Mouse (Mus musculus) embryonic facial prominence, embryonic 15.5 days (tissue): Measurements from ENCODE around the gene 1700061G19Rik. TPM values are rescaled to one million over a fixed set of nuclear protein-coding genes. Genes with fewer than 3 reads are reported as not detected.
"Not testable (repeated sequence)": the region's sequence is repeated elsewhere in the genome, so short reads cannot be mapped to it uniquely, and the experiment has no call there.

Experiments used
- ATAC-seq: fragments of 200-750 bp; cut with Nextera tagmentation; 2 replicates; pipeline ENCODE4 v1.8.0; 2017; ENCODE audit warnings: low read depth, moderate TSS enrichment; ENCODE audit not compliant: insufficient number of reproducible peaks, low FRiP score, low TSS enrichment
- H3K27ac ChIP-seq: fragments of 300-500 bp; sonication (generic); replicated peaks from 2 replicates; pipeline ENCODE4 v1.5.1; 2015; ENCODE audit warnings: mild to moderate bottlenecking, inconsistent platforms
- H3K27me3 ChIP-seq: fragments of 300-500 bp; sonication (generic); 2 replicates; pipeline ENCODE4 v1.6.1; 2015; ENCODE audit warnings: inconsistent platforms
- H3K36me3 ChIP-seq: fragments of 300-500 bp; sonication (generic); 2 replicates; pipeline ENCODE4 v1.6.1; 2015; ENCODE audit warnings: mild to moderate bottlenecking, inconsistent platforms
- H3K4me1 ChIP-seq: fragments of 300-500 bp; sonication (generic); 2 replicates; pipeline ENCODE4 v1.6.1; 2015; ENCODE audit warnings: inconsistent platforms
- H3K4me2 ChIP-seq: fragments of 300-500 bp; sonication (generic); replicated peaks from 2 replicates; pipeline ENCODE4 v1.6.1; 2015; ENCODE audit warnings: mild to moderate bottlenecking, inconsistent platforms
- H3K4me3 ChIP-seq: fragments of 300-500 bp; sonication (generic); replicated peaks from 2 replicates; pipeline ENCODE4 v1.5.1; 2015; ENCODE audit warnings: mild to moderate bottlenecking, inconsistent platforms
- H3K9ac ChIP-seq: fragments of 300-500 bp; sonication (generic); 2 replicates; pipeline ENCODE4 v1.6.1; 2015; ENCODE audit warnings: inconsistent platforms
- H3K9me3 ChIP-seq: fragments of 300-500 bp; sonication (generic); replicated peaks from 2 replicates; pipeline ENCODE4 v1.6.1; 2016; ENCODE audit warnings: inconsistent platforms
- WGBS: fragments of 180-500 bp; shearing (Covaris S2); methylation state at CpG from one replicate; pipeline ENCODE4 v1.1.7; 2015; 5-methylcytosine and 5-hydroxymethylcytosine counted together
- polyA plus RNA-seq: library from polyadenylated mRNA; unstranded; fragments of >200 nt; fragmentation: Nextera tagmentation; extraction: Ambion mirVana; gene quantifications from 2 replicates; pipeline ENCODE4 v1.2.1, GENCODE M21; 2015

Gene 1700061G19Rik
- polyA plus RNA-seq, 1 experiment from 2014 or later, result 0.27 TPM

- H3K9ac ChIP-seq, result no peak overlapping the region
- no peaks in the 10 kb centered on the region for H3K9me3 ChIP-seq
- ATAC-seq, result peak; percentile 40; the same call in 1 of the 2 replicates
- no peak overlapping the region for H3K27ac ChIP-seq
- H3K4me2 ChIP-seq, result no peak overlapping the region
- H3K4me1 ChIP-seq, result no peaks in the 10 kb centered on the region
- WGBS, result 77% methylated on average over 7 of the region's 7 CpGs
- H3K36me3 ChIP-seq, result peaks cover 92% of the 10 kb centered on the region
- no peak overlapping the region for H3K4me3 ChIP-seq
- no peaks in the 10 kb centered on the region for H3K27me3 ChIP-seq
These were observed 22.4 kb downstream of the 1700061G19Rik start for GRCm38 (mm10) chr17:56897630-56898195.

- 81% methylated on average over 5 of the region's 5 CpGs for WGBS
These were observed 27.4 kb downstream of the 1700061G19Rik start for GRCm38 (mm10) chr17:56902698-56903097.

GRCm38 (mm10) chr17:56906166-56906565 is 30.9 kb downstream of the 1700061G19Rik start:
- peaks cover 6% of the 10 kb centered on the region; the same call in 1 of the 2 replicates for H3K4me1 ChIP-seq
- no peak overlapping the region for H3K27ac ChIP-seq
- H3K36me3 ChIP-seq, result peaks cover 74% of the 10 kb centered on the region
- no peak for ATAC-seq
- no peak overlapping the region for H3K9ac ChIP-seq
- H3K4me3 ChIP-seq, result no peak overlapping the region
- no peaks in the 10 kb centered on the region for H3K27me3 ChIP-seq
- no peaks in the 10 kb centered on the region for H3K9me3 ChIP-seq
- no peak overlapping the region for H3K4me2 ChIP-seq
- WGBS, result 85% methylated on average over 3 of the region's 3 CpGs

More at GRCm38 (mm10) chr17:56902698-56903097, 27.4 kb downstream of the 1700061G19Rik start:
- Histone ChIP-seq H3K4me1 (0 out of 2 replicates have a peak, but pooled peaks cover under 1% of the 10 kb centered on the region), H3K9ac (no peak overlapping the region), H3K27ac (no peak overlapping the region), H3K9me3 (no peaks in the 10 kb centered on the region), H3K4me3 (no peak overlapping the region), H3K27me3 (no peaks in the 10 kb centered on the region), H3K36me3 (peaks cover 76% of the 10 kb centered on the region), H3K4me2 (no peak overlapping the region)
- no peak for ATAC-seq

- Histone ChIP-seq H3K4me3 (no peak overlapping the region), H3K27ac (peak overlapping the region; percentile 44; the same call in 1 of the 2 replicates), H3K9ac (no peak overlapping the region), H3K4me2 (no peak overlapping the region), H3K36me3 (peaks cover 65% of the 10 kb centered on the region), H3K4me1 (peaks cover 6% of the 10 kb centered on the region; the same call in 1 of the 2 replicates), H3K27me3 (no peaks in the 10 kb centered on the region), H3K9me3 (no peaks in the 10 kb centered on the region)
- 70% methylated on average over 5 of the region's 5 CpGs for WGBS
- ATAC-seq, result 0 out of 2 replicates have a peak, but pooled peaks have one; percentile 39
These were observed 31.8 kb downstream of the 1700061G19Rik start for GRCm38 (mm10) chr17:56907096-56907495.

GRCm38 (mm10) chr17:56907887-56908286 is 32.6 kb downstream of the 1700061G19Rik start:
- peaks cover 60% of the 10 kb centered on the region for H3K36me3 ChIP-seq
- WGBS, result 64% methylated on average over 9 of the region's 9 CpGs
- no peak for ATAC-seq

GRCm38 (mm10) chr17:56909764-56910163 is 34.5 kb downstream of the 1700061G19Rik start:
- not testable (repeated sequence) for H3K4me1 ChIP-seq, H3K27me3 ChIP-seq, H3K27ac ChIP-seq, H3K4me3 ChIP-seq, H3K9ac ChIP-seq, H3K9me3 ChIP-seq, H3K4me2 ChIP-seq, ATAC-seq
- WGBS, result 85% methylated on average over 2 of the region's 2 CpGs
- H3K36me3 ChIP-seq, result peaks cover 59% of the 10 kb centered on the region

More at GRCm38 (mm10) chr17:56907887-56908286, 32.6 kb downstream of the 1700061G19Rik start:
- Histone ChIP-seq H3K4me2 (no peak overlapping the region), H3K4me3 (no peak overlapping the region), H3K4me1 (peaks cover 6% of the 10 kb centered on the region; the same call in 1 of the 2 replicates), H3K9me3 (no peaks in the 10 kb centered on the region), H3K27ac (0 out of 2 replicates have a peak overlapping the region, but pooled peaks have one; percentile 44), H3K9ac (no peak overlapping the region), H3K27me3 (no peaks in the 10 kb centered on the region)

- H3K9ac ChIP-seq, result no peak overlapping the region
- no peak overlapping the region for H3K4me2 ChIP-seq
- H3K36me3 ChIP-seq, result peaks cover 71% of the 10 kb centered on the region
- no peaks in the 10 kb centered on the region for H3K27me3 ChIP-seq
- H3K4me3 ChIP-seq, result no peak overlapping the region
- peaks cover 2% of the 10 kb centered on the region; the same call in 1 of the 2 replicates for H3K4me1 ChIP-seq
- H3K27ac ChIP-seq, result no peak overlapping the region
- no peaks in the 10 kb centered on the region for H3K9me3 ChIP-seq
- ATAC-seq, result no peak
- WGBS, result 83% methylated on average over 3 of the region's 3 CpGs
These were observed 37.7 kb downstream of the 1700061G19Rik start for GRCm38 (mm10) chr17:56913023-56913422.

- Histone ChIP-seq H3K27me3 (no peaks in the 10 kb centered on the region), H3K27ac (no peak overlapping the region), H3K9me3 (no peaks in the 10 kb centered on the region), H3K9ac (no peak overlapping the region), H3K4me3 (no peak overlapping the region), H3K4me2 (no peak overlapping the region), H3K36me3 (peaks cover 72% of the 10 kb centered on the region), H3K4me1 (no peaks in the 10 kb centered on the region)
- ATAC-seq, result no peak
These were observed 38.2 kb downstream of the 1700061G19Rik start for GRCm38 (mm10) chr17:56913444-56913843.

- no peak overlapping the region for H3K4me2 ChIP-seq
- ATAC-seq, result no peak
- H3K27ac ChIP-seq, result no peak overlapping the region
- WGBS, result 92% methylated on average over 2 of the region's 2 CpGs
- H3K27me3 ChIP-seq, result no peaks in the 10 kb centered on the region
- H3K9ac ChIP-seq, result no peak overlapping the region
- no peak overlapping the region for H3K4me3 ChIP-seq
- H3K4me1 ChIP-seq, result no peaks in the 10 kb centered on the region
- H3K36me3 ChIP-seq, result peaks cover 77% of the 10 kb centered on the region
- no peaks in the 10 kb centered on the region for H3K9me3 ChIP-seq
These were observed 41.9 kb downstream of the 1700061G19Rik start for GRCm38 (mm10) chr17:56917166-56917565.

- no peaks in the 10 kb centered on the region for H3K9me3 ChIP-seq
- H3K4me1 ChIP-seq, result no peaks in the 10 kb centered on the region
- no peaks in the 10 kb centered on the region for H3K27me3 ChIP-seq
- H3K4me3 ChIP-seq, result no peak overlapping the region
- peaks cover 79% of the 10 kb centered on the region for H3K36me3 ChIP-seq
- H3K27ac ChIP-seq, result no peak overlapping the region
- H3K9ac ChIP-seq, result no peak overlapping the region
- ATAC-seq, result no peak
- 80% methylated on average over 3 of the region's 3 CpGs for WGBS
- no peak overlapping the region for H3K4me2 ChIP-seq
These were observed 44.4 kb downstream of the 1700061G19Rik start for GRCm38 (mm10) chr17:56919725-56920124.

- H3K4me2 ChIP-seq, result no peak overlapping the region
- H3K4me3 ChIP-seq, result no peak overlapping the region
- no peaks in the 10 kb centered on the region for H3K27me3 ChIP-seq
- no peaks in the 10 kb centered on the region for H3K4me1 ChIP-seq
- ATAC-seq, result no peak
- H3K27ac ChIP-seq, result no peak overlapping the region
- 85% methylated on average over 2 of the region's 2 CpGs for WGBS
- no peak overlapping the region for H3K9ac ChIP-seq
- peaks cover 40% of the 10 kb centered on the region for H3K36me3 ChIP-seq
- no peaks in the 10 kb centered on the region for H3K9me3 ChIP-seq
These were observed 50.7 kb downstream of the 1700061G19Rik start for GRCm38 (mm10) chr17:56925998-56926397.

- Histone ChIP-seq H3K4me3 (no peak overlapping the region), H3K9ac (no peak overlapping the region), H3K36me3 (peaks cover 22% of the 10 kb centered on the region), H3K4me2 (no peak overlapping the region), H3K4me1 (peaks cover 23% of the 10 kb centered on the region), H3K9me3 (no peaks in the 10 kb centered on the region), H3K27me3 (no peaks in the 10 kb centered on the region), H3K27ac (no peak overlapping the region)
- ATAC-seq, result no peak
These were observed 53.8 kb downstream of the 1700061G19Rik start for GRCm38 (mm10) chr17:56929101-56929500.
